Mouse (Mus musculus): Measurements from ENCODE around the gene Sec23a. TPM values are rescaled to one million over a fixed set of nuclear protein-coding genes. Genes with fewer than 3 reads are reported as not detected.

Sec23a gene
- 10 to 100 TPM; 23.3 to 26.1 TPM for total RNA-seq (2023)

DNA sequence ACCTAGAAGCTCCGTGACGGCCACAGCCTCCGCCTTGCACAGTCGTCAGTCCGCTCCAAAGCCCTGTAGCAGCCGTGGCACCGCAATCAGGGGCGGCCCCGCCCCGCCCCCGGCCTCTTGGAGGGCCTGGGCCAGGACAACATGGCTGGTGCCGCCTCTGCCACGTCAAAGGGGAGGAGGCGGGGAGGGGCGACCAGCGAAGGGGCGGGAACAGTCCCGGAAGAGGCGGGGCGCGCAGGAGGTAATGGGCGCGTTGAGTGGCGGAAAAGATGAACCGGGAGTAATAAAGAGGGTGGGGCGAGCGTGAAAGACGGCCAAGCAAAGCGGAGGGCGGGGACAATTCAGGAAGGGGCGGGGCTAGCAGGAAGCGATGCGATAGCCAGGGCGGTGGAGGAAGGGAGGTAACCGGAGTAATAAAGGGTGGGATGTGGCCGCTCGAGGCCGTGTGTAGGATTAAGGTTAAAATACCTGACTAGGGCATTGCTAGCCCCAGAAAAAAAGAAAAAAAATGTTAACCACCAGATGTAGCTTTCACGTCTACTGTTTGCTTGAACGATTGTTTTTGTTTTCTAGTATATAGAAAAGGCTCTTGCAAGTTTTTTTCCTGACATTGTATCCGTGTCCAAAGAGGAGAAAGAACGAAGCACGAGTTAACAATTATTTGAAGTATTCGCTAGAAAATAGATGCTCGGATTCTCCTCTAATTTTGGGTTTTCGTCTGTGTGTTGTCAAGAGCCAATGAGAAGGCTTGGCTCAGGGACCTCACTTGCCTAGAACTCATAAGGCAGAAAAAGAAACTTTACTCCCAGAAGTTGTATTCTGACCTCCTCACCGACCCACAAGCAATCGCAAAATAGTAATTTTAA is at the start of gene Sec23a:
Gene Sec23a, minus strand, starts transcription at position 174 of the 866 bp plus-strand sequence.

DNA sequence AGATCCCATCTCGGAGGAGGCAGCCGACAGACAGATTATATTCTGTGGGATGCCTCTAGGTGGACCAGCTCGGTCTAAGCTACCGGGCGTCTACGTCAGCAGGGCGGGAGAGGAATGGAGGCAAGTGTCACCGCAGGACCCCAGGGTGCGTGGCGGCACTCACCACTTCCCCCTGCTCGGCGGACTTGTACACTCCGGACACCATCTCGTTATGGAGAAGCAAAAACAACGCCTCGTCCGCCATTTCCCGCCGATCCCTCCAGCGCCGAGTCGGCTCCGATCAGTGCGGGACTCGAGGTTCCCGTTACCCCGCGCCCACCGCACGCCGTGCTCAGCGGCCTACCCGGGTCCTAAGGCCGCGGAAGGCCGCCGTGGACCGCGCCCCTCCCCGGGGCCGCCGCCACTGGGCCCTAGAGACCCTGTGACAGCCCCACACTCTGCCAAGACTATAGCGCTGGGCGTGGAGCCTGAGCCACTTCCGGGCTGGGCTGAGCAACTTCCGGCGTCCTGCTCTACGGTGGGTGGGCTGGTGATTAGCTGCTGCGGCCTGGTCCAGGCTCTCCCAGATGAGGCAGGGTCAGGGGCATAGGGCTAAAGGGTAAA is 49.3 kb upstream of the Sec23a start, which contains the start of gene Trappc6b:
Gene Trappc6b, minus strand, starts transcription at position 480 of the 603 bp plus-strand sequence.

DNA sequence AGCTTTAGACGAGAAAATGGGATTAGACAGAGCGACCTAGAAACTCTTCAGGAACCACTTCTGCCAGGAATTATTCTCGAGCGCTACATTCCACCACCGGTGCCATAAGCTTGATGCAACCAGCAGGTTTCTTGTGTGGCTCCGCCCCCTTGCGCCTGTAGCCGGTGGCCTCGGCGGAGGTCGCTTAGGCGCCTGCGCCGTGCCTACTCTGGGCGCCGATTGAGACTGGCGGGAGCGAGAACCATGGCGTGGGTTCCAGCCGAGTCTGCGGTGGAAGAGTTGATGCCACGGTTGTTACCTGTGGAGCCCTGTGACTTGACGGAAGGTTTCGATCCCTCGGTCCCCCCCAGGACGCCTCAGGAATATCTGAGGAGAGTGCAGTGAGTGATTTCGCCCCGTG is 1.4 kb upstream of the Sec23a start, which contains the start of gene Gemin2:
Gene Gemin2, plus strand, starts transcription at position 160 of the 400 bp plus-strand sequence.

Other genes starting within 250 kb of the Sec23a start
- gene Gemin2, start 1.4 kb upstream of the Sec23a start, total RNA-seq (2023) = 10 to 100 TPM; 14.1 to 16.7 TPM
- 10 to 100 TPM; 66.5 to 69.7 TPM for gene Trappc6b, start 49.5 kb upstream of the Sec23a start, total RNA-seq (2023)
- 10 to 100 TPM; 86.1 to 90.4 TPM for gene Pnn, start 54.9 kb upstream of the Sec23a start, total RNA-seq (2023)
- 100 to 1,000 TPM; 116 to 120 TPM for gene Mia2, start 83.8 kb upstream of the Sec23a start, total RNA-seq (2023)
- 10 to 100 TPM; 71.5 to 95.2 TPM for gene Fbxo33, start 207.7 kb upstream of the Sec23a start, total RNA-seq (2023)